Mouse (Mus musculus) thymus, adult 18-20 months (tissue): ENCODE results near the gene Olfr683.
"Not testable (repeated sequence)": the region's sequence is repeated elsewhere in the genome, so short reads cannot be mapped to it uniquely, and the experiment has no call there.

ENCODE experiments used
- DNase-seq, 2 experiments: peaks; one replicate each; pipeline ENCODE4 v3.0.0; 2022; ENCODE audit warnings: mixed read lengths in 2 of 2

Olfr683 gene

GRCm38 (mm10) chr7:105146912-105147311 is at the start of gene Olfr683:
TSS of gene Olfr683 (minus strand) at chr7:105147012.
- no peak for DNase-seq

- no peak for DNase-seq
Measured at GRCm38 (mm10) chr7:105185912-105186311, 39.1 kb upstream of the Olfr683 start, which contains the start of gene Olfr685. TSS of gene Olfr685 (minus strand) at chr7:105186012.

GRCm38 (mm10) chr7:105170773-105171172 is 24.0 kb upstream of the Olfr683 start:
- no peak for DNase-seq

- no peak for DNase-seq
Measured at GRCm38 (mm10) chr7:105163553-105163952, 16.7 kb upstream of the Olfr683 start, which contains the start of gene Olfr684. TSS of gene Olfr684 (minus strand) at chr7:105163653.

GRCm38 (mm10) chr7:105141275-105141674 is 5.5 kb downstream of the Olfr683 start:
- no peak for DNase-seq

- DNase-seq, result no peak
Measured at GRCm38 (mm10) chr7:105116536-105116935, 30.3 kb downstream of the Olfr683 start, which contains the start of gene Olfr681. TSS of gene Olfr681 (plus strand) at chr7:105116836.

- DNase-seq, result not testable (repeated sequence)
Measured at GRCm38 (mm10) chr7:105092717-105093116, 54.1 kb downstream of the Olfr683 start, which contains the start of gene Olfr680-ps1. TSS of gene Olfr680-ps1 (minus strand) at chr7:105092817.
